Mouse (Mus musculus) C3H10T1/2 (cell line): Measurements from ENCODE around the gene Prr11. TPM values are rescaled to one million over a fixed set of nuclear protein-coding genes. Genes with fewer than 3 reads are reported as not detected.

Source experiments
- polyA plus RNA-seq, 2 experiments: library from polyadenylated mRNA; unstranded; fragments of >200 nt; fragmentation: generic; extraction: Trizol; gene quantifications; one replicate each; pipeline ENCODE4 v1.2.1; 2012; ENCODE audit warnings: missing spikeins in 2 of 2

Gene Prr11
- polyA plus RNA-seq: 10 to 100 TPM in 1 of 2 experiments, 1 to 10 TPM in 1; 2.9 to 13.0 TPM

DNA sequence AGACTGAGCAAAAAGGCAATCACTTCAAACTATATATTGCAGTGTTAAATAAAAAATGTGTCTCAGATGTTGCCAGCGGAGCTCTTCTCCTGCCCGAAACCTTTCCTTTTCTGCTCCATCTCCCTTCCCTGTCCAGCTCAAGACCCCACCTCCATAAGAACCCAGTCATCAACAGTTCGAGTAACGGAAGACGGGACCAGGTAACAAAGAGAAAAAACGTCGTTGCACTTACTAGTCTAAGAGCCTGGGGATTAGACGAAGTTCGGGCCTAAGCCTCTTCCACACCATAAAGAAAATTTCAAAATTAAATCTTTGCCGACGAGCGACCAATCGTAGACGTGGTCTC is at the start of gene Prr11:
Gene Prr11 (minus strand): TSS at position 300 of the 346 bp plus-strand sequence.

DNA sequence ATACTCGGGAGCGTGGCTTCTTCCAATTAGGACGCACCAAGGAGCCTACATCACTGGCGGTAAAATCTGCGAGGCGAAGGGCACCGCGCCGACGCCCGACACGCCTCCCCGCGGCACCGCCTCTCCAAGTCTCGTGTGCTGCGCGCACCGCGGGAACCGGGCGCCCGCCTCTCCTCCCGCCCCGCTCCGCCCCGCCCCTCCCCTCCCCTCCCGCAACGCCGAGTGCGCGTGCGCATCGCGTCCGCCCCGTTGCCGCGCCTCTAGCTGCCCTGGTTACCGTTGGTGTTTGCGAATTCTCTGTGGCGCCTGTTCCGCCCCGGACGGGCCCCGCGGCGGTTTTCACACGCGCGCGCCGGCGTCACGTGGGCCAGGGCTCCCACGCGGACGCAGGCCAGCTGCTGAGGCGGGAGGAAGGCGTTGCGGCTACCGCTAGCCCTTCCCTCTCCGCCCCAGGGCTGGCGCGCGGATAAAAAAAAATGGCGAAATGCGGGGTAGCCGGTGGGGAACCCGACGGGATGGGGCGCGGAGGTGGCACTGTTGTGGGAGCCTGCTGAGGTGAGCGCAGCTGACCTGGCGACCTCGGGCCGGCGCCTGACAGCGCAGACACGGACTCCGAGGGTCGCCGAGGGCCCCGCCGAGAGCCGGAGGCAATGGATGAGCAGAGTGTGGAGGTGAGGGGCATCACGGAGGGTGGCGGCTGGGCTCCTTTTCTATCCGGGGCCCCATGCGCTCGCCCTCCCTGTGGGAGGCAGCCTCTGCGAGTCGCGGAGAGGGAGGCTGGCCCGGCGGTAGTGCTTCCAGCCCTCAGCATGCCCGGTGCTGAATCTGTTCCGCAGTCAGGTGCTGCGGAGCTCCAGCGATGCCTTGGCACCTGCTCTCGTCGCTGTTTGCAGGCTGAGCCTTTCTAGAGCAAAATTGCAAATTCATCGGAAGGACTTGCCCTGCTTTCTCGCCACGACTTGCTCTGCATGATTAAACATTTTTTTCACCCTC is 18.6 kb upstream of the Prr11 start, which contains the start of gene Trim37:
Gene Trim37 (plus strand): TSS at position 254 of the 993 bp plus-strand sequence.

DNA sequence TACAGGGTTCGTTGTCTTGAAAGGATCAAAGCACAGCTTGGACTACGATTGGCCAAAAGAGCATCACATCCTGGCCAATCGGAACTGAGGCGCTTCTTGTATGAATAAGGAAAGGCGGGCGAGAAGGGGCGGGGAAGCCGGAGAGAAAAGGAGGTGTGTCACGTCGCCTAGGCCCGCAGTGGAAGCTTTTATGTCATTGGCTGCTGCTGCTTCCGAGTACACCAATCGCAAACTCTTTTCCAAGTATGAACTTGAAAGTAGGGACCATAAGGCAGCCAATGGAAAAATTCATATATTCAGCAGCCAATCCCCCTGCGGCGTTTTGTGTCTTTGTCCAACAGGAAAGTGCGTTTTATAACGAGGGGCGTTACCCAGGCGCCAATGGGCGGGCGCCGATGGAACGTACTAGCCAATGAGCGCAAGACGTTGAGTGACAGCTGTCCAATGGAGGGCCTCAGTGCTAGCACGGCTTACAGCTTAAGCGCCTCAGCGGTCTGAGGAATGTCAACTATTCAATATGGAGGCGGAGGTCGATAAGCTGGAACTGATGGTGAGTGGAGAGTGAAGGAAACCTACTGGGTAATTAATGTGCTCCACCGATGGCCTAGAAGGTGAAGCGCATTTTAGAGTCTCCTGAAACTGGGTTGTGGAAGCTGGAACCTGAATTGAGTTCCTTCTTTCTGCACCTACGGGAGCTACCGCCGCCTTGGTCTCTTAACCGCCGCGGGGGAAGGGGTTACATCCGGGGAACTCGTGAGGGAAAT is 429 bp upstream of the Prr11 start, which contains the start of gene Ska2:
Gene Ska2 (plus strand): TSS at position 480 of the 764 bp plus-strand sequence.

GRCm38 (mm10) chr11:87086290-87086984 is 22.1 kb downstream of the Prr11 start, which contains the start of gene Smg8:
TSS of gene Smg8 (minus strand) at chr11:87086774.

DNA sequence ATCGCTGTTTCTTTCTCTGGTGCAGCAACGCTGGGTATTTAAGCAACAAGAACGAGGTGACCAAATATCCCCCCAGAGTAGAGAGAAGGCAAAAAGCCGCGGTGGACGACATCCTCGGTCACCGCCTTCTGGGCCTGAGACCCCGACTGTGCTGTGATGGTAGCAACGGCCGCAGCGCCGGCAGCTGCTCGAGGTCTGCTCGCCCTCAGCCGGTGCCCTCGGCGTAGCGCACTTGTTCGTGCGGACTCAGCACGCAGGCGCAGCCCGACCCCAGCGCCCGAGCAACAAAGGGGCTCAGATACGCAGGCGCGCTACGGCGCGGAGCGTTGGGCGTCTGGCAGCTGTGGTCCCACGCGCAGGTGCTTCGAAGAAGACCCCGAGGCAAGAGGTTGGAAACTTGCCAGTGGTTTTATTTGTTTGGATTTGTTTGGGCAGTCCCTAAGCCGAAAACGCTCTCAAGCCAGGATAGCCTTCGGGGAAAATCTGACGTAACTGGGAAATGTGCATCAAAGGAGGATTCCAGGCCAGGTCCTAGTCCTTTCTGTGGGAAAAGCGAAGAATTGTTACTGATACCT is 34.6 kb downstream of the Prr11 start, which contains the start of gene Gdpd1:
Gene Gdpd1 (minus strand): TSS at position 197 of the 575 bp plus-strand sequence.

Other genes starting within 250 kb of the Prr11 start
- gene Ypel2, start 115.0 kb downstream of the Prr11 start, polyA plus RNA-seq: 1 to 10 TPM in 1 of 2 experiments, under 1 TPM in 1; 0.11 to 6.5 TPM
- gene Gdpd1, start 34.6 kb downstream of the Prr11 start, polyA plus RNA-seq: 1 to 10 TPM in 1 of 2 experiments, under 1 TPM in 1; 0.83 to 4.5 TPM
- 10 to 100 TPM in 1 of 2 experiments, 1 to 10 TPM in 1; 6.8 to 13.0 TPM for gene Smg8, start 21.9 kb downstream of the Prr11 start, polyA plus RNA-seq
- 10 to 100 TPM in 1 of 2 experiments, under 1 TPM in 1; 0.89 to 15.2 TPM for gene Ska2, start 526 bp upstream of the Prr11 start, polyA plus RNA-seq
- 10 to 100 TPM in 1 of 2 experiments, 1 to 10 TPM in 1; 2.2 to 10.8 TPM for gene Trim37, start 18.4 kb upstream of the Prr11 start, polyA plus RNA-seq